Mouse (Mus musculus) frontal cortex, adult 2 months (tissue): ENCODE measurements at regions not wholly inside any gene's neighbourhood (a gene's known extent, or its start where the extent isn't known, plus 50 kb on each side); places are given as distances from the start of the nearest gene placed in this dataset.

Experiments used
- DNase-seq, 2 experiments: peaks; one replicate each; pipeline ENCODE4 v3.0.0; 2022; ENCODE audit warnings: low spot score in 1 of 2; ENCODE audit errors: extremely low spot score in 1 of 2

DNA sequence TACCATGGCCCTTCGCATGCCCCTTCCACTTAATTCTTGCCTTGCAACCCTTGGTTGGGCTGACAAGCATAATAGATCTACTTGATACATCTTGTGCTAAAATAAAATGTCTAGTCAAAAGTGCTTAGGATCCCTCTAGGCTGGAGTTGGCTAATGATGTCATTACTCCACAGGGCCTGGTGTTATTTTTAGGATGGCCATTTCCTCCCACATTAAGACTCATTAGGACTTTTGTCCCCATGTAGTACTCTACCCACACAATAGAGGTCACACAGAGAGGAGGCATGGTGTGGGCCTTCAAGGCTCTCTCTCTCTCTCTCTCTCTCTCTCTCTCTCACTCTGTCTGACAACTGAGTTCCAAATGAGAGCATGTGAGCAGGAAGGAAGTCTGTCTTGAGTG, 60.4 kb upstream of the Cadm1 start:
- DNase-seq = no peak

DNA sequence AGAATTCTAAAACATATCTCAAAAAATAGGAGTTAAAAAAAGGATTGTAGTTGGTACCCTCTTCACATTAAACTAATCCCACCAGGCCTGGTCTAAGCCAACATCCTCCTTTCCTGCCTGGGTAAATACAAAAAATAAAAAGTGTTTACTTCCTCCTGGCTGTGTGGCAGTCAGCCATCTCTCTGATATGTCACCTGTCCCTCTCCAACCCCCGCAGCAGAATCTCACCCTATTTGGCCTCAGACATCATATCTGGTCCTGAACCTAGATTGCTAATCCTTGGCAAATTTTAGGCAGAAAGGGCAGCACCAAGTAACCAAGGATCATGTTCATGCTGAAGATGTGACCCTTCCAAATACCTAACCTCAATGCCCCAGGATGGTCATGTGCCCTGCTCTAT, 59.2 kb upstream of the Cadm1 start:
- no peak for DNase-seq

DNA sequence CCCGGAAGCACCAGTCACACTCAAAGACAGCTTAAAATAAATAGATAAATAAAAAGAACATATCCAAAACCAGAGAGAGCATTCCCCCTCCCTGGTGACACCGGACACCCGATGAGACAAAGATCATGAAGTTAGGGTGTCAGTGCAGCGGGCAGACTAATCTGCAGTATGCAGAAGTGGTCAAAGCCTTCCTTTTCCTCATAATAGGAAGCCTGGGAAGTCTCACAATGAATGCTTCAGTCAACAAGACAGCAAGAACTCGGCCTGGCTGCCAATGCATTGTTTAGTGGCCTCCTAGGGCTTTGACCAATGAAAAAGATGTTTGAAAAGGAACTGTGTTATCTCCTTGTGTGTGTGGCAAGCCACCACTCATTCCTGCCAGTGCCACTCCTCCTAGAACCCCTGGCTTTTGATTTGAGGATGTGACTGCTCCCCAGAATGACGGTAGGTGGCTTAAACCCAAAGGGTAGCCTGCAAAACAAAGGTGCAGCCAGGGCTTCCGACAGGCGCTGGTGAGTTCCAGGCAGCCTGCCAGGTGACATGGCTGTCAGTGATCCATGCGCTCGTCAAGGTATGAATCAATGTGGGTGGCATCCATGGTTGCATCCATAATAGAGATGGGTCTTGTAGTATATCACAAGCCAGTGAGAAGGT, 58.1 kb upstream of the Cadm1 start:
- no peak for DNase-seq

DNA sequence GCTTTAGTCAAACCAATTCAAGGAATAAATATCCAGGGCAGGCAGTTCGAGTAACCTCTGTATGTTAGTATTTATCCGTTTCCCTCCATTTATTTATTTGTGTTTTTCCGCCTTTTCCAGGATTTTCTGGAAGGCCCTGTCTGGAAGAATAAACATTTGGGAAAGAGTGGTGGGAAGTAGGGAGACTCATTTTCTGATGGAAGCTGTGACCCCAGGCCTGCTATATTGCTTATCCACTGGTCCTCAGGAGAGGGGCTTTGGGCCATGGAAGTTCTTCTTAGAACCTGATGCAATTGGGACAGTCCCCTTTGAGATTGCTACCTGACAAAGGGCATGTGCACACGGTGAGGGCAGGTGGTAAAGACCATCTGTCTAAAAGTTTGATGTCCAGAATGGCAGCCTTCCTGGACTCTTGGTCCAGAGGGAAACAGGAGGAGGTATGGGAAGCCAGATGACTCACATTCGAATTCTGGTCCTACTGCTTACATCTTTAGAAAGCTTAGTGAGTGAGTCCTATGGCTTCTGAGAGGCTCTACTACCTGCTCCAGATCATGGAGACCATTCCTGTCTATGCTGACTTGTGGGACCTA, 56.1 kb upstream of the Cadm1 start:
- no peak for DNase-seq

DNA sequence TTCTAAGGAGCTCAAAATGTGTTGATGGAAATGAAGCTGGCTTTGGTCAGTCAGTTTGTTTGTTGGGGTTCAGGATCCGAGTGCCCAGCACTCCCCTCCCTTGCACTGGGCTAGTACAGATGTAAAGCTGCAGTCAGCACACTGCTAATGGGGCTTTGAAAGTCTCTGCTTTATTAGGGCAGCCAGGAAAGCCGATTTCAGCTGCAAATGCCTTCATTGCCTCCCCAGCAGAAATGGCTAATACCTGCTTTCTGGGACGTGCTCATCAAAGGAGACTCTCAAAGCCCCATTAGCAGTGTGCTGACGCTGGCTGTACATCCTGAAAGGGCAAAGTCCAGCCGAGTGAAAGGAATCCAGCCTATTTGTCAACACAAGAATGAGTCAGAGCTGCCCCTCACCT, 55.2 kb upstream of the Cadm1 start:
- DNase-seq = no peak

DNA sequence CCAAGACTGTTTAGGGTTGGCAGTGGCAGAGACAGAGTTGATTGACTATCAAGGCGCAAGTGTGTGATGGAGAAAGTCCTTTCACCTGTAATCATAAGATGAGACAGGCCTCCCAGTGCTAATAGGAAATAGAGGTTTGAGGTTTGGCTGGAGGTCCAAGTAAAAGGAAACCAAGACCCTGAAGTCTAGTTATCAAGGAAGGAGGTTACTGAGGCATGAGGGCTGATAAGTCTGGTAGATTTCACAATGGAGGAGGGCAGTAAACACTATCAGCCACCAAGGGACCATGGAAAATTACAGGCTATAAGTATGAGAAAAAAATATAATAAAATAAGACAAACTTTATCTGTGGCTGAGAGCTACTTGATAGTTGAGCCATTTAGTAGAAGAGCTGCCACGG, 52.1 kb upstream of the Cadm1 start:
- no peak for DNase-seq
